Mouse (Mus musculus) hindbrain, embryonic 16.5 days (tissue): ENCODE results near the gene Gm2000. TPM values are rescaled to one million over a fixed set of nuclear protein-coding genes. Genes with fewer than 3 reads are reported as not detected.
"Not testable (repeated sequence)": the region's sequence is repeated elsewhere in the genome, so short reads cannot be mapped to it uniquely, and the experiment has no call there.

Experiments used
- ATAC-seq: fragments of 200-750 bp; cut with Nextera tagmentation; 2 replicates; pipeline ENCODE4 v1.8.0; 2017; ENCODE audit warnings: moderate TSS enrichment, moderate library complexity
- H3K27ac ChIP-seq: fragments of 300-500 bp; sonication (generic); 2 replicates; pipeline ENCODE4 v1.5.1; 2014; ENCODE audit warnings: low read depth, mild to moderate bottlenecking, control low read depth, low read length, moderate library complexity
- H3K27me3 ChIP-seq: fragments of 300-500 bp; sonication (generic); replicated peaks from 2 replicates; pipeline ENCODE4 v1.6.1; 2014; ENCODE audit warnings: low read length; ENCODE audit not compliant: control insufficient read depth, insufficient read depth
- H3K36me3 ChIP-seq: fragments of 300-500 bp; sonication (generic); 2 replicates; pipeline ENCODE4 v1.6.1; 2014; ENCODE audit warnings: mild to moderate bottlenecking, low read length, moderate library complexity, mixed read lengths; ENCODE audit not compliant: control insufficient read depth, insufficient read depth
- H3K4me1 ChIP-seq: fragments of 300-500 bp; sonication (generic); 2 replicates; pipeline ENCODE4 v1.6.1; 2014; ENCODE audit warnings: low read depth, low read length; ENCODE audit not compliant: control insufficient read depth, insufficient read depth
- H3K4me2 ChIP-seq: fragments of 300-500 bp; sonication (generic); 2 replicates; pipeline ENCODE4 v1.6.1; 2014; ENCODE audit warnings: mild to moderate bottlenecking, low read length, control low read depth, moderate library complexity
- H3K4me3 ChIP-seq: fragments of 300-500 bp; sonication (generic); 2 replicates; pipeline ENCODE4 v1.5.1; 2014; ENCODE audit warnings: mild to moderate bottlenecking, low read length, control low read depth, moderate library complexity
- H3K9ac ChIP-seq: fragments of 300-500 bp; sonication (generic); 2 replicates; pipeline ENCODE4 v1.6.1; 2014; ENCODE audit warnings: low read depth, mild to moderate bottlenecking, control low read depth, low read length, moderate library complexity
- H3K9me3 ChIP-seq: fragments of 300-500 bp; sonication (generic); 2 replicates; pipeline ENCODE4 v1.6.1; 2014; ENCODE audit warnings: mild to moderate bottlenecking, low read length, moderate library complexity; ENCODE audit not compliant: control insufficient read depth
- WGBS: fragments of 180-500 bp; shearing (Covaris S2); extraction: QIAGEN DNeasy Blood & Tissue Kit; methylation state at CpG from one replicate; pipeline ENCODE4 v1.1.7; 2014; 5-methylcytosine and 5-hydroxymethylcytosine counted together
- polyA plus RNA-seq: library from polyadenylated mRNA; unstranded; fragments of >200 nt; fragmentation: Nextera tagmentation; extraction: Ambion mirVana; gene quantifications from 2 replicates; pipeline ENCODE4 v1.2.1, GENCODE M21; 2015

The Gm2000 gene
- polyA plus RNA-seq, 1 experiment from 2014 or later: 530 TPM

- Histone ChIP-seq H3K27me3 (no peaks in the 10 kb centered on the region), H3K9me3 (no peaks in the 10 kb centered on the region), H3K36me3 (no peaks in the 10 kb centered on the region), H3K4me3 (no peak overlapping the region), H3K4me1 (no peaks in the 10 kb centered on the region), H3K9ac (no peak overlapping the region), H3K4me2 (no peak overlapping the region), H3K27ac (no peak overlapping the region)
- 80% methylated on average over 3 of the region's 3 CpGs for WGBS
- ATAC-seq: no peak
Observed at GRCm38 (mm10) chr1:156386880-156387279, 21.0 kb downstream of the Gm2000 start.

GRCm38 (mm10) chr1:156393148-156393547 is 27.3 kb downstream of the Gm2000 start:
- Histone ChIP-seq H3K36me3 (no peaks in the 10 kb centered on the region), H3K27ac (no peak overlapping the region), H3K4me1 (no peaks in the 10 kb centered on the region), H3K27me3 (no peaks in the 10 kb centered on the region), H3K4me2 (no peak overlapping the region), H3K9me3 (no peaks in the 10 kb centered on the region), H3K9ac (no peak overlapping the region), H3K4me3 (no peak overlapping the region)
- WGBS: 87% methylated on average over 4 of the region's 4 CpGs
- ATAC-seq: no peak

GRCm38 (mm10) chr1:156400159-156400558 is 34.3 kb downstream of the Gm2000 start:
- ATAC-seq, H3K27ac ChIP-seq, H3K4me1 ChIP-seq, H3K4me2 ChIP-seq, H3K4me3 ChIP-seq, H3K9me3 ChIP-seq, H3K27me3 ChIP-seq, H3K9ac ChIP-seq, H3K36me3 ChIP-seq: not testable (repeated sequence)
- WGBS: 80% methylated on average over 3 of the region's 3 CpGs

GRCm38 (mm10) chr1:156402491-156402890 is 36.7 kb downstream of the Gm2000 start:
- Histone ChIP-seq H3K4me1 (no peaks in the 10 kb centered on the region), H3K4me2 (no peak overlapping the region), H3K36me3 (no peaks in the 10 kb centered on the region), H3K9me3 (no peaks in the 10 kb centered on the region), H3K4me3 (no peak overlapping the region), H3K27me3 (no peaks in the 10 kb centered on the region), H3K27ac (no peak overlapping the region), H3K9ac (no peak overlapping the region)
- ATAC-seq: no peak
- 60% methylated on average over 2 of the region's 2 CpGs for WGBS

GRCm38 (mm10) chr1:156403251-156403650 is 37.4 kb downstream of the Gm2000 start:
- H3K4me1 ChIP-seq: no peaks in the 10 kb centered on the region
- H3K4me3 ChIP-seq: no peak overlapping the region
- WGBS: 48% methylated on average over 10 of the region's 10 CpGs
- H3K27ac ChIP-seq: no peak overlapping the region
- H3K9ac ChIP-seq: no peak overlapping the region
- no peaks in the 10 kb centered on the region for H3K36me3 ChIP-seq
- no peaks in the 10 kb centered on the region for H3K9me3 ChIP-seq
- no peak overlapping the region for H3K4me2 ChIP-seq
- no peak for ATAC-seq
- H3K27me3 ChIP-seq: no peaks in the 10 kb centered on the region

- 61% methylated on average over 3 of the region's 3 CpGs for WGBS
Observed at GRCm38 (mm10) chr1:156408004-156408403, 42.2 kb downstream of the Gm2000 start.

GRCm38 (mm10) chr1:156408521-156408920 is 42.7 kb downstream of the Gm2000 start:
- no peaks in the 10 kb centered on the region for H3K27me3 ChIP-seq
- H3K4me2 ChIP-seq: no peak overlapping the region
- no peaks in the 10 kb centered on the region for H3K36me3 ChIP-seq
- H3K9me3 ChIP-seq: no peaks in the 10 kb centered on the region
- 73% methylated on average over 4 of the region's 4 CpGs for WGBS
- no peak overlapping the region for H3K4me3 ChIP-seq
- no peak overlapping the region for H3K9ac ChIP-seq
- no peak overlapping the region for H3K27ac ChIP-seq
- no peaks in the 10 kb centered on the region for H3K4me1 ChIP-seq
- ATAC-seq: no peak

More at GRCm38 (mm10) chr1:156408004-156408403, 42.2 kb downstream of the Gm2000 start:
- H3K36me3 ChIP-seq: no peaks in the 10 kb centered on the region
- H3K4me2 ChIP-seq: no peak overlapping the region
- H3K4me3 ChIP-seq: no peak overlapping the region
- H3K9ac ChIP-seq: no peak overlapping the region
- no peaks in the 10 kb centered on the region for H3K27me3 ChIP-seq
- H3K4me1 ChIP-seq: no peaks in the 10 kb centered on the region
- no peak for ATAC-seq
- no peaks in the 10 kb centered on the region for H3K9me3 ChIP-seq
- no peak overlapping the region for H3K27ac ChIP-seq

Other genes starting within 250 kb of the Gm2000 start
- 3.7 and 4.5 TPM in 2 replicates for gene Fam163a, start 161.0 kb upstream of the Gm2000 start, polyA plus RNA-seq
- 1.0 and 1.2 TPM in 2 replicates for gene Tdrd5, start 62.4 kb upstream of the Gm2000 start, polyA plus RNA-seq
- 0.66 and 0.73 TPM in 2 replicates for gene Nphs2, start 55.3 kb upstream of the Gm2000 start, polyA plus RNA-seq
- 0.22 and 0.43 TPM in 2 replicates for gene Axdnd1, start 55.1 kb downstream of the Gm2000 start, polyA plus RNA-seq
- gene Soat1, start 108.3 kb downstream of the Gm2000 start, polyA plus RNA-seq: 11.3 and 12.6 TPM in 2 replicates
- 0.34 and 0.91 TPM in 2 replicates for gene Gm10031, start 158.0 kb downstream of the Gm2000 start, polyA plus RNA-seq
- gene Abl2, start 192.7 kb downstream of the Gm2000 start, polyA plus RNA-seq: 5.3 and 6.1 TPM in 2 replicates